Mouse (Mus musculus) CH12.LX (cell line): ENCODE measurements around the gene Ccdc138. TPM values are rescaled to one million over a fixed set of nuclear protein-coding genes. Genes with fewer than 3 reads are reported as not detected.

Experiments
- DNase-seq: peaks from one replicate; pipeline ENCODE4 v3.0.0-alpha.2; 2013; ENCODE audit errors: extremely low read depth
- H3K27ac ChIP-seq: 2 replicates; pipeline ENCODE4 v1.5.1; 2012; ENCODE audit warnings: low read depth, mild to moderate bottlenecking, control low read depth, moderate library complexity; ENCODE audit not compliant: insufficient read depth
- H3K27me3 ChIP-seq: replicated peaks from 2 replicates; pipeline ENCODE3; 2012; ENCODE audit warnings: inconsistent platforms
- H3K36me3 ChIP-seq, 2 experiments: replicated peaks in 1 of 2; 2 replicates each; pipeline versions ENCODE3 to v1.6.1; 2012; ENCODE audit warnings: inconsistent platforms in 1 of 2, low read length in 1 of 2, mild to moderate bottlenecking in 1 of 2, mixed read lengths in 1 of 2, moderate library complexity in 1 of 2; ENCODE audit not compliant: control insufficient read depth in 1 of 2, insufficient read depth in 1 of 2
- H3K4me1 ChIP-seq, 2 experiments: 2 replicates each; pipeline ENCODE4 v1.6.1; 2012; ENCODE audit warnings: inconsistent platforms in 1 of 2, moderate library complexity in 1 of 2; ENCODE audit not compliant: insufficient read depth in 2 of 2, control insufficient read depth in 1 of 2
- H3K4me2 ChIP-seq: 2 replicates; pipeline ENCODE4 v1.6.1; 2012; ENCODE audit warnings: low read depth, mild to moderate bottlenecking, control low read depth; ENCODE audit not compliant: poor library complexity, insufficient read depth, severe bottlenecking
- H3K4me3 ChIP-seq, 3 experiments: fragments of 150-350 bp in 1 of 3; sonication (generic) in 1 of 3; replicated peaks in 1 of 3; 2 replicates each; pipeline versions ENCODE3 to v1.5.1; 2011 to 2012; ENCODE audit warnings: low read depth in 2 of 3, low read length in 2 of 3, mild to moderate bottlenecking in 2 of 3, moderate library complexity in 2 of 3, control low read depth in 1 of 3, improper control_type of control experiment in 1 of 3, inconsistent platforms in 1 of 3, mixed read lengths in 1 of 3; ENCODE audit not compliant: poor library complexity in 1 of 3
- H3K79me2 ChIP-seq: replicated peaks from 2 replicates; pipeline ENCODE4 v1.6.1; 2012; ENCODE audit warnings: mild to moderate bottlenecking, moderate library complexity; ENCODE audit not compliant: control insufficient read depth, poor library complexity, insufficient read depth, severe bottlenecking; ENCODE audit errors: extremely low read depth
- H3K9ac ChIP-seq: 2 replicates; pipeline ENCODE4 v1.6.1; 2012; ENCODE audit warnings: low read depth, mild to moderate bottlenecking, control low read depth, moderate library complexity; ENCODE audit not compliant: insufficient read depth
- H3K9me3 ChIP-seq: replicated peaks from 2 replicates; pipeline ENCODE3; 2012; ENCODE audit warnings: low read length, inconsistent platforms, mixed read lengths
- BHLHE40 ChIP-seq: IDR thresholded peaks from 2 replicates; pipeline ENCODE4 v1.6.1; 2011; ENCODE audit warnings: mild to moderate bottlenecking, low read depth, low read length, improper control_type of control experiment
- CHD1 ChIP-seq: IDR thresholded peaks from 2 replicates; pipeline ENCODE4 v1.6.1; 2012; ENCODE audit warnings: low read depth, low read length, improper control_type of control experiment, inconsistent platforms
- CTCF ChIP-seq, 2 experiments: IDR thresholded peaks in 1 of 2; conservative IDR thresholded peaks in 1 of 2; 2 replicates each; pipeline ENCODE4 v1.5.1; 2011 to 2012; ENCODE audit warnings: low read depth in 2 of 2, low read length in 2 of 2, improper control_type of control experiment in 1 of 2, inconsistent platforms in 1 of 2, mild to moderate bottlenecking in 1 of 2, moderate library complexity in 1 of 2
- ELF1 ChIP-seq: IDR thresholded peaks from 2 replicates; pipeline ENCODE4 v1.6.1; 2014; ENCODE audit warnings: low read depth, mild to moderate bottlenecking, inconsistent platforms, low read length, improper control_type of control experiment
- IRF4 ChIP-seq: IDR thresholded peaks from 2 replicates; pipeline ENCODE4 v1.6.1; 2014; ENCODE audit warnings: low read depth, mild to moderate bottlenecking, inconsistent platforms, low read length, improper control_type of control experiment
- KAT2A ChIP-seq: IDR thresholded peaks from 2 replicates; pipeline ENCODE4 v1.6.1; 2012; ENCODE audit warnings: low read length, improper control_type of control experiment, inconsistent platforms; ENCODE audit not compliant: insufficient replicate concordance
- MAX ChIP-seq: IDR thresholded peaks from 2 replicates; pipeline ENCODE4 v1.6.1; 2011; ENCODE audit warnings: low read length, improper control_type of control experiment
- MAZ ChIP-seq: IDR thresholded peaks from 2 replicates; pipeline ENCODE4 v1.6.1; 2012; ENCODE audit warnings: low read depth, mild to moderate bottlenecking, inconsistent platforms, low read length, improper control_type of control experiment, moderate library complexity
- MYC ChIP-seq: IDR thresholded peaks from 2 replicates; pipeline ENCODE4 v1.6.1; 2011; ENCODE audit warnings: low read depth, mild to moderate bottlenecking, improper control_type of control experiment, low read length
- NELFE ChIP-seq: IDR thresholded peaks from 2 replicates; pipeline ENCODE4 v1.6.1; 2011; ENCODE audit warnings: low read depth, low read length, improper control_type of control experiment
- NRF1 ChIP-seq: IDR thresholded peaks from 2 replicates; pipeline ENCODE4 v1.6.1; 2014; ENCODE audit warnings: low read depth, mild to moderate bottlenecking, inconsistent platforms, low read length, improper control_type of control experiment, moderate library complexity
- RAD21 ChIP-seq: IDR thresholded peaks from 2 replicates; pipeline ENCODE4 v1.6.1; 2011; ENCODE audit warnings: low read depth, mild to moderate bottlenecking, low read length, improper control_type of control experiment, moderate library complexity
- RCOR1 ChIP-seq: conservative IDR thresholded peaks from 2 replicates; pipeline ENCODE4 v1.6.1; 2012; ENCODE audit warnings: low read depth, mild to moderate bottlenecking, inconsistent platforms, low read length, improper control_type of control experiment
- SIN3A ChIP-seq: IDR thresholded peaks from 2 replicates; pipeline ENCODE4 v1.6.1; 2012; ENCODE audit warnings: low read length, improper control_type of control experiment, inconsistent platforms
- SMC3 ChIP-seq: IDR thresholded peaks from 2 replicates; pipeline ENCODE4 v1.6.1; 2011; ENCODE audit warnings: low read depth, low read length, improper control_type of control experiment
- TCF12 ChIP-seq: IDR thresholded peaks from 2 replicates; pipeline ENCODE4 v1.6.1; 2014; ENCODE audit warnings: low read depth, mild to moderate bottlenecking, inconsistent platforms, low read length, improper control_type of control experiment
- USF1 ChIP-seq: IDR thresholded peaks from 2 replicates; pipeline ENCODE4 v1.6.1; 2014; ENCODE audit warnings: low read depth, mild to moderate bottlenecking, inconsistent platforms, low read length, improper control_type of control experiment
- USF2 ChIP-seq: conservative IDR thresholded peaks from 2 replicates; pipeline ENCODE4 v1.6.1; 2011; ENCODE audit warnings: low read depth, low read length, improper control_type of control experiment
- ZKSCAN1 ChIP-seq: IDR thresholded peaks from 2 replicates; pipeline ENCODE4 v1.6.1; 2012; ENCODE audit warnings: low read depth, inconsistent platforms, low read length, improper control_type of control experiment, borderline replicate concordance
- dilution Hi-C: fragments of 300-500 bp; cut with MboI; formaldehyde crosslinking; loops from 2 replicates; pipeline ENCODE4 v1.14.3; 2020; ENCODE audit warnings: low sequenced_read_pairs; ENCODE audit not compliant: extremely low pct_unique_long_range_greater_than_20kb, extremely low pct_ligation_motif_present
- in situ Hi-C: fragments of 300-500 bp; cut with MboI; formaldehyde crosslinking; loops from 3 replicates; pipeline ENCODE4 v1.14.3; 2019; ENCODE audit warnings: low sequenced_read_pairs, low pct_ligation_motif_present, low pct_unique_long_range_greater_than_20kb, mixed read lengths
- polyA plus RNA-seq: library from polyadenylated mRNA; unstranded; fragments of >175 nt; gene quantifications from 2 replicates; pipeline ENCODE4 v1.2.1, GENCODE M21; 2012; ENCODE audit warnings: low read depth; ENCODE audit not compliant: insufficient read length
- total RNA-seq, 2 experiments: library from RNA; depleted of rRNA; stranded (reverse); fragments of 300-350 nt in 1 of 2; fragments of >200 nt in 1 of 2; gene quantifications; 2 replicates each; pipeline ENCODE4 v1.2.3; 2012 to 2014

Ccdc138 gene
- total and polyA plus RNA-seq, 3 experiments: 1.7 to 3.1 (median 2.2) TPM

DNA sequence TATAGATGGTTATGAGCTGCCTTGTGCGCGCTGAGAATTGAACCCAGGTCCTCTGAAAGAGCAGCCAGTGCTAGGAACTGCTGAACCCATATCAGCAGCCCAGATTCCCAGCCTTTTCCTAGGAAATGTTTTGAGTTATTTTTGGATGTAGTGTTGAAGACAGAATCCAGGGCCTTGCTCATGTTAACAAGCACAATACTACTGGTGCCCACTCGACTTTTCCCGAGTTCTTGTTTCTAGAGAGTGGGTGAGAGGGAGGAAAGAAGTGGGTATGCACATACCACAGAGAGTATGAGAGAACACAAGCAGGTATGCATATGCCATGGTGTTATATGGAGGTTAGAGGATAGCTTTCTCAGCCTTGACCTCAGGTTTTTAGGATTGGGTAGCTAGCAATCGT is 6.7 kb upstream of the Ccdc138 start:
- Histone ChIP-seq H3K9me3 (no peaks in the 10 kb centered on the region), H3K9ac (no peak overlapping the region), H3K4me3 (no peak overlapping the region), H3K36me3 (peaks cover 36 to 72% of the 10 kb centered on the region in 2 experiments), H3K27me3 (no peaks in the 10 kb centered on the region), H3K27ac (no peak overlapping the region), H3K79me2 (no peaks in the 10 kb centered on the region), H3K4me2 (no peak overlapping the region), H3K4me1 (no peaks in the 10 kb centered on the region)
- no peak for TF ChIP-seq CTCF (conservative IDR thresholded peaks at IDR 0.05 in 1 of 2, IDR thresholded peaks at IDR 0.05 in 1 of 2; ENCODE audit: low read depth in 2 of 2, low read length in 2 of 2)
- no peak for TF ChIP-seq RCOR1
- TF ChIP-seq KAT2A: no peak
- TF ChIP-seq NRF1: no peak
- no peak for TF ChIP-seq BHLHE40
- no peak for TF ChIP-seq MYC
- no peak for TF ChIP-seq IRF4
- TF ChIP-seq MAX: no peak
- no peak for TF ChIP-seq USF2
- no peak for TF ChIP-seq MAZ
- TF ChIP-seq SMC3: no peak
- no peak for TF ChIP-seq USF1
- TF ChIP-seq CHD1: no peak
- no peak for TF ChIP-seq NELFE
- TF ChIP-seq TCF12: no peak
- dilution Hi-C loops: no loop called here
- in situ Hi-C loops: no loop called here
- DNase-seq: no peak

DNA sequence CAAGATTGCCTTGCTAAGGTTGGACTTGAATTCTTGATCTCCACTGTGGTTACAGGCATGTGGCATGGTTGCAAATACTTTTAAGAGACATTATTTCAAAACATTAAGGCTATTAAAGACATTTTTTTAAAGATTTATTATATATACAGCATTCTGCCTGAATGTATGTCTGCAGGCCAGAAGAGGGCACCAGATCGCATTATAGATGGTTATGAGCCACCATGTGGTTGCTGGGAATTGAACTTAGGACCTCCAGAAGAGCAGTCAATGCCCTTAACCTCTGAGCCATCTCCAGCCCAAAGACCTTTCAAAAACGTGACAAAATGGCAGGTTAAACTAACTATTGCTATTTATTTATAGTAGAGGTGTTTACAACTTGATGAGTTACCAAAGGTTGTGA is 2.1 kb upstream of the Ccdc138 start:
- H3K9me3 ChIP-seq: no peaks in the 10 kb centered on the region
- in situ Hi-C loops (no loop called here), dilution Hi-C loops (no loop called here)
- no peaks in the 10 kb centered on the region for H3K27me3 ChIP-seq
- TF ChIP-seq CTCF (conservative IDR thresholded peaks at IDR 0.05 in 1 of 2, IDR thresholded peaks at IDR 0.05 in 1 of 2; ENCODE audit: low read depth in 2 of 2, low read length in 2 of 2) (peak in 1 of 2 experiments; percentile 44; a peak in 3 of 4 replicates), ELF1 (no peak), SIN3A (no peak), MYC (0 out of 2 replicates have a peak, but pooled peaks have one; percentile 23), ZKSCAN1 (no peak), RAD21 (no peak; the same call in 1 of the 2 replicates)
- H3K4me3 ChIP-seq: no peak overlapping the region
- no peak overlapping the region for H3K27ac ChIP-seq
- DNase-seq: no peak
- no peak overlapping the region for H3K4me2 ChIP-seq
- H3K4me1 ChIP-seq: peaks cover 0 to 7% of the 10 kb centered on the region in 2 experiments; a peak in 3 of 4 replicates
- H3K79me2 ChIP-seq: no peaks in the 10 kb centered on the region
- peaks cover 26 to 43% of the 10 kb centered on the region in 2 experiments for H3K36me3 ChIP-seq
- no peak overlapping the region for H3K9ac ChIP-seq
